Mouse (Mus musculus): ENCODE data around the gene Pphln1.

DNA sequence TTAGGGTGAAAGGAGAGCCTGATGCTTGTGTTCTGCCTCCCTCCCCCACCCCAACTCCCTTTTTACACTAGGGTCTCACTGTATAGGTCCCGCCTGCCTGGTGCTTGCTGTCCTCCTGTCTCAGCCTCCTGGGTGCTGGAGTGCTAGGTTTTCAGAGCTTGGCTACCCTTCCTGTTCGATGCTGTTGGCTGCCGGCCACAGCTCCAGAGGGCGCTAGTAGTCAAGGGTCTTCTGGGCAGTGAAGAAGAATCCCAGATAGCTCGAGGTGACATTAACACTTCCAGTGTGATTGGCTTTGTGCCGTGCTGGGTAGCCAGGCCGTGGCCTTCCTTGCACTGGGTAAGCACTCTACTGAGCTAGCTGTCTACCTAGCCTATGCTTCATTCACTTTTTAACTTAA, 22.4 kb downstream of the Pphln1 start:
- no peak for TF ChIP-seq POLR2A (IDR thresholded peaks at IDR 0.05; ENCODE audit: borderline replicate concordance, extremely low read depth, low read depth, low read length)
- TF ChIP-seq CTCF (IDR thresholded peaks at IDR 0.05; ENCODE audit: insufficient read depth, low read length) = peak; percentile 16; the same call in 1 of the 2 replicates
